Mouse (Mus musculus): ENCODE results near the gene Tmprss3.

Gene Tmprss3

DNA sequence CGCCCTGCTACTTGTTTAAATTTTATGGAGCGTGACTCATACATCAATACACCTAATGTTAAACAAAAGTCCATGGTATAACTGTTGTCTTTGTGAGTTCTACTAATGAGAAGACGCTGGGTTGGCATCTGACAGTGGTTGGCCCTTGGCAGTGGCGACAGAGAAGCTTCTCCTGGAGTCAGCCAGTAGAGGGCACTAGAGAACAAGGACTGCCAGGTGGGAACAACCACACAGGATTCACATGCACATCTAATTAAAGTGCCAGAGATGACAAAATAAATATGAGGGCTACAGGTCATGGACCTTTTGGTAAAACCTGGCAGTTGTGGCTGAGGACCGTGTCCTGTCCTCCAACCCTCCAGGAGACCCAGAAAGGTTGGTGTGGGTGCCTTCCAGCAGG, 60.4 kb downstream of the Tmprss3 start:
- in situ Hi-C loops (cut with MboI, MseI) = loop anchor here (10.0 kb wide), 1 partner anchor 116 kb away; no protein-coding TSS in a partner anchor

DNA sequence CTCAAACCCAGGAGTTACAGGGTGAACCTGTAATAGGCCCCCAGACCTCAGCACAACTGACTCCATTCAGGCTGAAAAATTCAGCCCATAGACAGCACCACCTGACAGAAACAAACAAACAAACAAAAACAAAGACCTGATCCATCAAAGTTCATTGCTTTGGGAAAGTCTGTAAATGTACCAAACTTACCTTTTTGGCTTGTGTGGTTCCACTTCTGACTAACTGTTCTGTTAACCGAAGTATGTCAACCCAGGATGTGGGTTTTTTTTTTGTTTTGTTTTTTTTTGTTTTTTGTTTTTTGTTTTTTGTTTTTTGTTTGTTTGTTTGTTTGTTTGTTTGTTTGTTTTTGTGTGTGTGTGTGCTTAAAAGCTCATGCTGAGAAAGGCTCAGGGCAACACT, 62.0 kb downstream of the Tmprss3 start:
- in situ Hi-C loops (cut with MboI, MseI) = loop anchor here (10.0 kb wide), 1 partner anchor 118 kb away; no protein-coding TSS in a partner anchor

DNA sequence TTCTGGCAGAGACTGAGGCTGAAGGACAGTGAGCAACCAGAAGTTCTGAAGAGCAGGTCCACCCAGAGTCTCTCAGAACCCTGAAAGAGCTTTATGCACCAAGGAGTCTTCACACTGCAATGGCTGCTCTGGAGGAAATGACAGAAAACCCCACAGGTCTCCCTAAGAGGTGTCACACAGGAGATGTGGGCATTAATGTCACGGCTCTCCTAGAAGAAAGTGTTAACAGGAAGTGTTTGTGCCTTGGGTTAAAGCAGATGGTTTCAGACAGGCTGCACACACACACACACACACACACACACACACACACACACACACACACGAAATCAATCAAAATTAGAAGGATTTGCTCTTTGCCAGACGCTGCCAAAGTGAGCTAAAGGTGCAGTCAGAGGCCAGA, 62.5 kb downstream of the Tmprss3 start:
- in situ Hi-C loops (cut with MboI, MseI) = loop anchor here (10.0 kb wide), 1 partner anchor 119 kb away; no protein-coding TSS in a partner anchor

DNA sequence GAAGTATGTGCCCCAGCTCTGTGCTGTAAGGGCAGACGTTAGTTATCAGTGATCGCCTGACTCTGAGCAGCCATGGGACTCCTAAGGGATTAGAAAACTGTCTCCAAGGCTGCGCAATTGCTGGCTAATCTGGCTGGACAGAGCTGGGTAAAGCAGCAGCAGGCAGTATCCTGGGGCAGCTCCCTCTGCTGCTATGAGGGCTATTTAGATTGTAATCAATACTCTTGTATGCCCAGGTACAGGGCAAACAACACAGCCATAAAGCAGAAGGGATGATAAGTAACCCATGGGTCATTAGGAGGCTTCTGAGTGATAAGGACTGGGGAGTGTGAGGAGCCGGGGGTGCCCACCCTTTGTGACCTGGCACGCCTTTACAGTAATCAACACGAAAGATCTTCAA, 63.9 kb downstream of the Tmprss3 start:
- in situ Hi-C loops (cut with MboI, MseI) = loop anchor here (10.0 kb wide), 1 partner anchor 120 kb away; no protein-coding TSS in a partner anchor

DNA sequence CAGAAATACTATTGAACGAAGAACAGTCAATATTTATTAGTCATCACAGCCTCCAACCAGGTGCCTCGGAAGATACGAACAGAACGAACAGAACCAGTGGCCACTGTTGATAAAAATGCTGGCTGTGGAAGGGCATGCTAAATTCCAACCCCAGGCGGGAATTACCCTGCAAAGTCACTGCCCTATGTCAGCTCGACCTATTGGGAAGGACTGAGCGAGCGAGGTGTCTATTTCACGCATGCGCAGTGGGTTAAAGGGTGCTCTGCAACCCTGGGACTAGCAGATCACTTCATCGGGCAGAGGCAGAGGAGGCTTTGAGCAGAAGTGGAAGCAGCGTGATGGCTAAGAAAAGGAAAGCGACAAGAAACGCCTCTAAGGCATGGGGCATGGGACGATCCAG, 65.0 kb downstream of the Tmprss3 start:
- in situ Hi-C loops (cut with MboI, MseI) = loop anchor here (10.0 kb wide), 1 partner anchor 121 kb away; no protein-coding TSS in a partner anchor

DNA sequence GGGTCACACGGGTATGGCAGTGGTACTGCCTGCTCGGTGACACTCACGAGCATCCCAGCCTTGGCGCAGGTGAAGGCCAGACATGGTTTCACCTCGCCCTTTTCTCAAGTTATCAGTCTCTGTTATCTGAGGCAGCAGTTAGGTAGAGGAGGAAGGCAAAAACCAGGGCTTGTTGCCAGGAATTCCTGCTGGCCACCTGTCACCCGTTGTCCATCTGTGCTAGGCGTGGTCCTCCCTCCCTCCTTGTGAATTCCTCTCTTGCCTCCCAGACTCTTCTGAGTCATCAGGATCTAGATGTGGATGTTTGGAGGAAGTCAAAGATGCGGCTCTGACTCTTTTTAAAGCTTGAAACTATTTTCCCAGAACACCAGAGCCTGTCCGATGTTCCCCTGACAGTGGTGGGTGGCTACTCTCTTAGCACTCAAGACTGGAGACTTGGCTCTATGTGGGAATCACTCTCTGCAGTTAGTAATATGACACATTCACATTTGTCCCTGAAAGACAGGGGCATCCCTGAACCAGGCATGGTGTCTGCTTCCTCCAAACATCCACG, 67.4 kb downstream of the Tmprss3 start:
- in situ Hi-C loops (cut with MboI, MseI) = loop anchor here (10.0 kb wide), 1 partner anchor 123 kb away; no protein-coding TSS in a partner anchor

DNA sequence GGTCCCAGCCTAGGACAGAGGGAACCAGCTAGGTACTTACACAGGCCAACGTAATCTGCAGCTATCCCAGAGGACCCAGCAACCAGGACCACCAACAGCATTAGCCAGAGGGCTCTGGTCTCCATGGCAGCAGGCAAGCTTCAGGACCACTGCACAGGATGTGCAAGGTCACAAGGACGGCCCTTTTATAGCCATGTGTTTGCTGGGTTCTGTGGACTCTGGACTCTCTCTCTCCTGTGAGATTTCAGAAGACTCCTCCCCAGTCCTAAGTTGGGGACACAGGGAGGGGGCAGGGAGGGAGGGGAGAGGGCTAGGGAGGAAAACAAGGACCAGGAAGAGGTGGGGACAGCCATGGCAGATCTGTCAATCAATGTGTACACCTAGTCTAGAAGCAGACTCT, 69.3 kb downstream of the Tmprss3 start, which contains the start of gene Tff3:
TSS of gene Tff3 (minus strand) at position 195 of the 400 bp plus-strand sequence.
- in situ Hi-C loops (cut with MboI, MseI) = no loop called here
